Mouse (Mus musculus): ENCODE measurements around the gene Xirp2.

DNA sequence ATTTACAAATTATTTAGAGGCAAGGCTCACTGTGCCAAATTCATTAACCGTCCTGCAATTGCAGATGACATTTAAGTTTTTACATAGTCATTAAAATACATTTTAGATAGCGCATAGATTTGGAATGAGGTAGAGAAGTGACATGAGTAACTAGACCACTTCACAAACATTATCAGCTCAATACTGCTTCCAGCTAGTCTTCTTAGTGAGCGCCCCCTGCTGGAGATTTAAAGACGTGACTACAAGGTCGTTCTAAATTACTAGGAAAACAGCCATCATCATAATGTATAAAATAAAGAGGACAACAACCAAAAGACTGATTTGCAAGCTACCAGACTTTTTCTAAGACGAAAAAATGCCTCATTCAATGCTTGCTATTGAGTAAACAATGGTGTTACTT lies 32.0 kb downstream of the Xirp2 start:
- TF ChIP-seq ZKSCAN1 (IDR thresholded peaks at IDR 0.05; ENCODE audit: borderline replicate concordance, low read depth, low read length): no peak
- no peak for TF ChIP-seq MAX (IDR thresholded peaks at IDR 0.05; ENCODE audit: low read length)
- no peak for TF ChIP-seq ZMIZ1 (IDR thresholded peaks at IDR 0.05; ENCODE audit: low read depth, low read length)
- TF ChIP-seq USF1 (IDR thresholded peaks at IDR 0.05; ENCODE audit: low read depth, low read length): no peak
- TF ChIP-seq POLR2A (IDR thresholded peaks at IDR 0.05; ENCODE audit: low read depth, low read length): no peak
- no peak for TF ChIP-seq EP300 (IDR thresholded peaks at IDR 0.05; ENCODE audit: low read length)
- peak in 1 of 2 experiments; percentile 15; a peak in 1 of 4 replicates for TF ChIP-seq CTCF (conservative IDR thresholded peaks at IDR 0.05 in 1 of 2, IDR thresholded peaks at IDR 0.05 in 1 of 2; ENCODE audit: low read depth in 2 of 2, low read length in 2 of 2)
- TF ChIP-seq POLR2AphosphoS2 (IDR thresholded peaks at IDR 0.05; ENCODE audit: low read depth, low read length): no peak
- no peak for TF ChIP-seq SIN3A (IDR thresholded peaks at IDR 0.05; ENCODE audit: low read length)
- TF ChIP-seq MAZ (IDR thresholded peaks at IDR 0.05; ENCODE audit: low read depth, low read length): no peak
- TF ChIP-seq UBTF (IDR thresholded peaks at IDR 0.05; ENCODE audit: low read depth, low read length): no peak
- no peak for TF ChIP-seq RCOR1 (conservative IDR thresholded peaks at IDR 0.05; ENCODE audit: low read depth, low read length)
